Mouse (Mus musculus) thymus, postnatal 4 days (tissue): ENCODE results near the gene Fkbp1b.
"Not testable (repeated sequence)": the region's sequence is repeated elsewhere in the genome, so short reads cannot be mapped to it uniquely, and the experiment has no call there.

ENCODE experiments used
- DNase-seq: peaks from one replicate; pipeline ENCODE4 v3.0.0; 2021

The Fkbp1b gene

DNA sequence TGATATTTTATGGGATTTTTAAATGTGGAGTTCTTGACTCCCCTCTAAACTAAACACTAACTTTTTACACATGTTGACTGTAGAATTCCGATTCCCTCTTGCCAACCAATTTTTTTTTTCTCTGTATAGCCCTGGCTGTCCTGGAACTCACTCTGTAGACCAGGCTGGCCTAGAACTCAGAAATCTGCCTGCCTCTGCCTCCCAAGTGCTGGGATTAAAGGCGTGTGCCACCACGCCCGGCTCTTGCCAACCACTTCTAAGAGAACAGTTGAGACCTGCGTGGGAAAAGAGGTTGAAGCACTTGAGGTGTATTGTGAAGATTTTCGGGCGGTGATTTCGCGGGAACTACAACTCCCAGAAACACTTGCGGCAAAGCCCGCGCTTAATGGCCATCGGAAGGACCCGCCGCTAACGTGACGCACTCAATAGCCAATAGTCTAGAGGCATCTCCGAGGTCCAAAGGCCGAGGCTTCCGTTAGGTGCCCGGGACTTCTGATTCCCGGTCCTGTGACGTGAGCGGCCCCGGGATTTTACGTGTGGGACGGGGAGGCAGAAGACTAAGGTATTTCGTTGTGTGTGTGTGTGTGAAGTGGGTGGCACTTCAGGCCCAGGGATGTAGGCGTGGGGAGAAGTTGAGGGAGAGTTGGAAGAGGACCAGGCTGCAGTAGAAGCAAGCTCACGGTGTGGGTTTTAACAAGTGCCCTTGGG is 1.7 kb upstream of the Fkbp1b start, which contains the start of gene Wdcp:
Gene Wdcp, plus strand, starts transcription at position 414 of the 708 bp plus-strand sequence.
- peak; percentile 87 for DNase-seq

DNA sequence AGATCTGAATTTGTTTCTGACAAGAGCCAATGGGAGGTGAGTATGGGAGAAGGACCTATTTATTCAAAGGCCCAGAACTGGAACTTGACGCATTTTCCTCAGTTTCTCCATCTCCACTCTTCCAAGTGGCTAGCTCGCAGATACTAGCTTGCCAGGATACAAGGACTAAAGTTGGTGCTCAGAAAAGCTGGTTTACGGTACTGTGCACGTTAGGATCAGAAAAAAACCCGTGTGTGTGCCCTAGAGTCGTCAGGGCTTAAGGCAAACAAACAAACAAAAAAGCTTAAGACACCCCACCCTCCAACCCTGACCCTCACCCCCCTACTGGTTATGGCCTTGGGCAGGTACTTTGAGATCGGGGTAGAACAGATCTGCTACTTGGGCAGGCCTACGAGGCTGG is 1.1 kb upstream of the Fkbp1b start:
- DNase-seq: no peak

DNA sequence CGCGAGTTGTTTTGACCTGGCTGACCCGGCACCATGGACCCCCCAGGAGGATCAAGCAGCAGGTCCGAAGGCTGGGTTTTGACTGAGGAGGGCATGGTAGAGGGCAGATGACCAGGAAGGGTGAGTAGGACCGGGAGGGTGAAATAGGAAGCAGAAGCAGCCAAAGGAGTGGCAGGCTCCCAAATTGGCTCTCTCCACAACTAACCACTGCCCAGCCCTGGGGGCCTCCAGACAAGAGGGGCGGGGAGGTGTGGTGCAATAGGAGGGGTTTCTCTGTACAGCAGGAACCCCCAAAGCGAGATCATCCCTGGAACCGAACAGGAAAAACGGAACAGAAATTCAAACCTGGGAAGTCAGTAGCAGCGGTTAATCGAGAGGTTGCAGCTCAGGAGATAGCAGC is 650 bp downstream of the Fkbp1b start:
- no peak for DNase-seq

DNA sequence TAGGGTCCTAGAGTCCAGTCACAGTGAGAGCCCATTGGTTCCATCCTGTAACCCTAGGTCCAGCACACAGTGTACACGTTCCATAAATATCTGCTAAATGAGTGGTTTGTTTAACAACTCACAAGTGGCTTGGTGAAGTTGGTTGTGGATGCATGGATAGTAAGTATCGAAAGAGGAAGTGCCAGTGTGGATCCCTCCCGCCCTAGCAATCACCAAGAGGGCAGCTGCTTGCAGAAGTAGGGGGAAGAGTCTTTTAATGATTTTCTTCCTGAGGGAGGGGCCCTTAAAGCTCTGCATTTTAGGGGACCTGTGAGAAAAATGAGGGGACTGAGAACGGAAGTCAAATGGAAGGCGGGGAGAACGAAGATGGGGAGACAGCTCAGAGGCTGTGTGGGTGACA is 1.4 kb downstream of the Fkbp1b start:
- DNase-seq: no peak

DNA sequence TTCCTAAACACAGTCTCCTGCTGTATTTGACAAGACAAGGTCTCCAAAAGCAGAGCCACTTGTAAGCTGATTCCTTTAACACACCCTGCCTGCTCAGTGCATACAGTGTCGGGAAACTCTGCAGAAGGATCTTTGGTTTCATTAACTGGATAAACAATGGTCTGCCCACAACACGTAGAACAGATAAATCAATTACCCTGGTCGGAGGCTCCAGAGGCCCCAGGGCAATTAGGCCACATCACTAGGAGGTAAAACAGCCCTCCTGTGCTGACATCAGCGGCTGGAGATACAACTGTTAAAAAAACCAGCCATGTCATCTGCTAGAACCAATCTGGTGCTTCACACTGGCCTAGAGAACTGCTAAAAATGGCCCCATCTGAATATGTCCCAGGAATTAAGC is 4.4 kb downstream of the Fkbp1b start:
- DNase-seq: no peak

DNA sequence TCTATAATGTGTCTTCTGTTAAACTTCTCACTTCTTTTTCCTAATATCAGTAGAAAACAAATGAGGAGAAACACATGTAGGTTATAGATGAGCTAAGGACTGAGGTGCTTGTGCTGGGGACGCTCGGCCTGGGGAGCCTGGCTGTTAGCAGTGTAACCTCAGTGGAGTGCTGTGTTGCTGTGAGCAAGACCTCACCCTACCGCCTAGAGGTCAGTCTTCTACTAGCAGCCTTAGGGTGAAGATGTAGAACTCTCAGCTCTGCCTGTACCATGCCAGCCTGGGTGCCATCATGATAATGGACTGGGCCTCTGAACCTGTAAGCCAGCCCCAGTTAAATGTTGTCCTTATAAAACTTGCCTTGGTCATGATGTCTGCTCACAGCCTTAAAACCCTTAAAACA is 14.1 kb downstream of the Fkbp1b start:
- DNase-seq: no peak

DNA sequence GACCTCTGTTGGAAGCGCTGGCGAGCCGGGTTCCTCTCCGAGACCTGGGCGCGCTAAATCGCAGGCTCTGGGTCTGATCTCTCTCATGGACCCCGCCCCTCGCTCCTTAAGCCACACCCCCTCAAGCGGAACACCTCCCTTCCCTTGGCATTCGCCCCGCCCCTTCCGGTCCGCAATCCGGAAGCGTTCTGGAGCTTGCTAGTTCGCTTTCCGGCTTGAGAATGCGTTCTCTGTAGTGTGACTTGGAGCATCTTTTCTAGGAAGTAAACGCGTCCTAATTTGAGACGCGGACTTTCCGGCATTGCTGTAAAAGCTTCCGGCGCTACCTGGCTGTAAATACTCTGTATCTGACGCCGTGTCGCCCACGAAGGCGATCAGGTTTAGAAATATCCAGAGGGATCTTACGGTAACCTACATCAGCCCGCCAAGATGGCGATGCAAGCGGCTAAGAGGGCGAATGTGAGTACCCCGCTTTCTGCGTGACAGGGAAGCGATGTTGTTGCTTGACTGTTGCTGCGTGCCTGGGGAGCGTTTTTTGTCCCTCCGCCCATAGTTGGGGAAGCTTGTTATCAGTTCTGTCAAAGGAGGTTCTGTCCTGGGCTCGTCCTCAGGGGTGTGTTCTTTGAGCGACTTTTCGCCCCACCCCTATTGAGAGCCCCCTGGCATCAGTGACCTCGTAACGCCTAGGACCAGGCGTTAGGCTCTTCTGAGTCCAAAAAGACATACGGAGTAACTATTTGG is 23.9 kb downstream of the Fkbp1b start, which contains the start of gene Sf3b6:
Gene Sf3b6, plus strand, starts transcription at position 184 of the 741 bp plus-strand sequence.
- DNase-seq: peak; percentile 100

DNA sequence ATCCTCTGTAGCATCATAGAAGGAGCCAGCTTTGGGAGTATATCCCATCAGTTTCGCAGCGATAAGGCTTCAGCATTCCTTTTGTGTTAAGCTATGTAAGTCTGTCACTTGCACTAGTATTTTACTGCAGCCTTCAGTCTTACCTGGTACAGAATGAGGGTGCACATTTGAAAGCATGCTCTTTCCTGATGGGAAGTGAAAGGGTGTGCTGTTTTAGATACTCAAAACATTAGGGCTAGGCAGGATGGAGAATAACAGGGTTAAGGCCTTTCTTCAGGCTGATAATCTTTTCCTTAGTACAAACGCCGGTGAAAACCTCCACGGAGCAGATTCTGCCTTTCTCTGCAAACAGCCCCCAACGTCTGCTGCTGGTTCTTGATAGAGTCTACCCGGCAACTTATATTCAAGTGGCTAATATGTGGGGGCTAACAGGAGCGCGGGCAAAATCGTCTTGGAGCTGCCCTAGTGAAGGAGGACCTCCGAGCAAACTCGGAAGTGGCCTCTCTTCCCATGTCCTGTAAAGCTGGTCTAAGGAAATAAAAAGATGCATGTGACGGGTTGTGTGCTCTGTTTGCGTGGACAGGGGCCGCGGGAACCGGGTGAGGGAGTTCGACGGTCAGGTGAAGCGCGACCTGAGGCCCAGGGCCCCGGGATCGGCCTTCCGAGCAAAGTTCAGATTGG is 24.6 kb downstream of the Fkbp1b start:
- no peak for DNase-seq

DNA sequence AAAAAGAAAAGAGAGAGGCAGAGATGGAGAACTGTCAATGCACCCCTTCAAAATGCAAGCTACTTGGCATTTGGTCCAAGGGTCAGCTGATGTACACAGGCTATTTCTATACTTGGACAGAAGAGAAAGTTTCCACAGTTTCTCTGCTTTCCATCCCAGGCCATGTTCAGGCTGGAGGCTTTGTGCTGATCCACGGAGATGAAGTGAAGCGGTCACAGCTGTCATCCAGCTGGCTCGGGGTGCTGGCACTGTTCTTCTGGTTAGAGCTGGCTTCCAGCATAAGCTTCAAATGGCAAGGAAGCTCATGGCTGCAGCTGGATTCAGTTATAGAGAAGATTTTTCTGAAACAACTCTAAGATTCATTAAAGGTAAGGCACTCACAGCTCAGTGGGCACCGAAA is 27.8 kb downstream of the Fkbp1b start:
- no peak for DNase-seq

DNA sequence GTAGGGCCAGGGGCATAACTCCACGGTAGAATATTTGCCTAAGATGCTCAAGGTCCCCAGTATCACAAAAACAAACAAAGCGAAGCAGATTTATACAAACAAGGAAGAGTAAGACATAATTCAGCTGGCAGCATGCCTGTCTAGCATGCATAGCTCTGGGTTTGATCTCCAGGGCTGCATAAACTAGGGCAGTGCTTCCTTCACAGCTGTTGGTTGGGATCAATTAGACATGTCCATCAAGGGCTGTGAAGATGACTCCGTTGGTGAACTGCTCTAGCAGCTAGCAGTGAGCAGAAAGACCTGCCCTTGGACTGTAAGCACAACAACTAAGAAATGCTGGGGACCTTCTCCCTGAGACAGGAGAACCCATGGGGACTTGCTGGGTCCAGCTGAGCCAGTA is 29.7 kb downstream of the Fkbp1b start:
- DNase-seq: no peak

DNA sequence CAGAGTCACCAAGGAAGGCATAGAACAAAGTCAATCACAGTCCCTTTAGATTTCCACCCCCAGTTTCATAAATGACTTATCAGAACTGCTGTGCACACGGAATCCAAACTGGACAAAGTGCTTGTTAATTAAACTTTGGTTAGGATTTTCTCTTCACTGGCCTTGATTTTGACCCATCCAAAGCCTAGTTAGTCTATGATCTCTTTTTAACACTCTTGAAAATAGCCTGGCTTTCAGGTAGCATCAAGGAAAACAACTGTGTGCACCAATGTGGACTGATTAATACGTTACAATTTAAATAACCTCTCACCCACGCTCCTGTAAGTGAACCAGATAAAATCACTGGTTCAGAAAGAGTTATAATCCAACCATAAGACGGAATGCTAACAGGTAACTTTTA is 30.4 kb downstream of the Fkbp1b start:
- DNase-seq: no peak

DNA sequence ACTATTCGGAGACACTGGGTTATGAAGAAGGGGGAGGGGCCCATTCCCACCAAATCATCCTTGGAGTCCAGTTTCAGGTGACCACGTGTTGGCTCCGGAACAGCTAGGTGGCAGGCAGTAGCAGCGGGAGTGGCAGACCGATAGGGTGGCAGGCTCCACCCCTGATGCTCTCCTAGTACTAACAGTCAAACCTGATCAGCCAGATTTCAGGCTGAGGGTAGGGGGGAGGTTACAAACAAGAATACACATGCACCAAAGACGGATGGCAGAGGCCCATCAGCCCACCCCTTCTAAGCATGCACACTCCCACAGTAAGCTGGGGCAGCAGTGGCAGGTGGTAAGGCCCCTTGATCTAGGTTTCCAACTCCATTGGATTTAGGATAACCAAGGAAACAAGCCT is 43.9 kb downstream of the Fkbp1b start:
- not testable (repeated sequence) for DNase-seq

DNA sequence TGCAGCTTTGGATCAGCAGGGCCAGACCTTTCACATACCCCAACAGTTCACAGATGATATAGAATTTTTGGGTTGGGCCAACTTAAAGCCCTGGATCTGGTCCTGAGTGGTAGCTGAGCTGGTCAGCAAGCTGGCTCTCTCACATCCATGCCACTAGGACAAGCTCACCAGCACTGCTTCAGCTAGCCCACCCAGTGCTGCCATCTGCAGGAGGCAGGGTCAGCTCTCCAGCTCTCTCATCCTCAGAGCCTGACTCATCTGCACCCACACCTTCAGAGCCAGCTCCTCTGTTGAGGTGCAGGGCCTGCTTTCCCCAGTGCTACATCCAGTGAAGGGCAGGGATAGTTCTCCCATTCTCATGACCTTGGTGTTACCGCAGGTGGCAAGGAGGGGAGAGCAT is 47.7 kb downstream of the Fkbp1b start:
- DNase-seq: peak; percentile 66

DNA sequence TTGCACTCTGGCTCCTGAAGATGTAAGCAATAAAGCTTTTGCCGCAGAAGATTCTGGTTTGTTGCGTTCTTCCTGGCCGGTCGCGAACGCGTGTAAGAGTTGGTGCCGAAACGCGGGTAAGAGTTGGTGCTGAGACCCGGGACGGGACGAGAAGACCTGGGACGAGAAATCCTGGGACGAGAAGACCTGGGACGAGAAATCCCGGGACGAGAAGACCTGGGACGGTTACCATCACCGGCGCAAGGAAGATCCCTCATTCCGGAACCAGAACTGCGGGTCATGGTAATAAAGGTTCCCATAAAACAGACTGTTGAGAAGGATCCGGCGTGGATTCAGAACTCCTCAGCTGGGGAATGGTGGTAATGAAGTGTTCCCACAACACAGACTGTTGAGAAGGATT is 53.3 kb downstream of the Fkbp1b start:
- not testable (repeated sequence) for DNase-seq

DNA sequence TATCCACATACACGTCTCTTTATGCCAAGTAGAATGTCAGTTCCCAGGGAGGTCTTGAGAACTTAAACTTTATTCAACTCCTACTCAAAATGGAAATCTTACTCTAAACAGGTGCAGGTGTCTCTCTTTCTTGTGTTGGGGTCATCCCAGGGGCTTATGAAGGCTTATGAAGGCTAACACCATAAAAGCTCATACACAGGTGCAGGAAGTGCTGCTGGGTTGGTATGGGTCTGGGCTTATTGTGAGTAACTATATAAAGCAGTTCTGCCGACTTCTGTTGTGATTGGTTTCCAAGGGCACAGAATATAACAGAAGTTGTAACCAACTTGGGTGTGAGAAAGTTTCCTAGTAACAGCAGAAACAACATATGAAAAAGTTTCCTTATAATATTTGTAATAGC is 56.9 kb downstream of the Fkbp1b start:
- DNase-seq: no peak

DNA sequence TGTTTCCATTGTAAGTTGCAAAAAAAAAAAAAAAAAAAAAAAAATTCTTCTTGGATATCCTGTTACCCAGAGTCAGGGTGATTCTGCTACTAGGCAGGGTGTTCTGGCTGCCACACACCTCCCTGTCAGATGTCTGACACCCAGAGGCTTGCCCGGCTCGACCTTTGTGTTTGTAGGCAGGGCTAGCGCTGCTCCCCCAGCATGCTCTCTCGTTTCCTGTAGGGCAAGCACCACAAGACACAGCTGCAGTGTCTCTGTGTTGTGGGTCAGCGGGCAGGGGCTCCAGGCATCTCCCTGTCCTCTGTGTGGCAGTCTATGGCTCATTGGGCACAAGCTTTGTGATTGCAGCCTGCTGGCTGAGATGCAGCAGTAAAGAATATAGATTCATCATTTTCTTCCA is 57.8 kb downstream of the Fkbp1b start:
- peak; percentile 41 for DNase-seq
